Mouse (Mus musculus) colon, adult 2 months (tissue): ENCODE results near the gene Gm3755. TPM values are rescaled to one million over a fixed set of nuclear protein-coding genes. Genes with fewer than 3 reads are reported as not detected.

Experiments
- polyA plus RNA-seq: library from polyadenylated mRNA; depleted of rRNA; stranded (reverse); fragments of >200 nt; gene quantifications from 2 replicates; pipeline ENCODE4 v1.2.3, GENCODE M21; 2012; rRNA removed

Gene Gm3755
- not detected in 2 replicates for polyA plus RNA-seq

DNA sequence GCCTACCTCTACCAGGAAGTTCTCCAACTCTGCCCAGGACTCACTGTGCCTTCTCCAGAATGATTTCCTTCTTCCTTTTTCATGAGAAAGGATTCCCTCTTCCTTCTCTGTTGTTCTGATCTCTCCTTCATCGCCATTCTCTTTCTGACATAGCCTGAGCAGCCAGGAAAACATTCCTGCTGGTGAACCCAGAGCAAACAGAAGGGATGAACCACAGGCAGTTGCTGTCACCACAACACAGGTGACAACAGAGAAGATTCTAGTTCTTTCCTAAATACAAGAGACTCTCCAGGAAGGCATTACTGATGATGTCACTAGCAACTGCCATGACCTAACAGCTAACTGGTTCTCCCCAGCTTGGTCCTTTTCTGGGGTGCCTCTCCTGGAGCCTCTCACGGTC is at the start of gene Gm3755:
Gene Gm3755, minus strand, starts transcription at position 101 of the 400 bp plus-strand sequence.

DNA sequence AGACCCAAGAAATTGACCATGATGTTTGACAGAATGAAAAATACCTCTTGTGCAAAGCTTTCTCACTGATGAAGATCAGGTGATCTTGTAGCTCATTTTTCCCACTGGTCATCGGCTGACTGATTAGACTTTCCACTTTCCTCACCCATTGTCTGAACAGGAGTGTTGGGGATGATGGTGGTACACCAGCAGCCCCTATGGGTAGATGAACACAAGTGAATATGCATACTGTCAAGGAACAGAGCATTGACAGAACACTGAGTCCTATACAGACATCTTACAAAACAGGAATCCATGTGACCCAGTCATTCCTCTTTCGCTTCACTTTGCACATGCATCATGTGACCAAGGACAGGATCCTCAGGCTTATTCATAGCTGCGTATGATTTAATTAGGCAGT is 32.9 kb upstream of the Gm3755 start, which contains the start of gene Gm3752:
Gene Gm3752, minus strand, starts transcription at position 101 of the 400 bp plus-strand sequence.

Other genes with a start within 250 kb of the Gm3755 start
- not detected in 2 replicates for gene Gm3727, start 186.2 kb downstream of the Gm3755 start, polyA plus RNA-seq
- 0.13 TPM in 1 of 2 replicates, not detected in the other for gene Gm3739, start 135.9 kb downstream of the Gm3755 start, polyA plus RNA-seq
- not detected in 2 replicates for gene Gm5797, start 118.5 kb downstream of the Gm3755 start, polyA plus RNA-seq
- not detected in 2 replicates for gene Gm8374, start 85.8 kb downstream of the Gm3755 start, polyA plus RNA-seq
- not detected in 2 replicates for gene Gm3752, start 32.8 kb upstream of the Gm3755 start, polyA plus RNA-seq
- not detected in 2 replicates for gene Gm3558, start 117.6 kb upstream of the Gm3755 start, polyA plus RNA-seq
- gene Gm10338, start 144.7 kb upstream of the Gm3755 start, polyA plus RNA-seq: not detected in 2 replicates
- not detected in 2 replicates for gene Gm10128, start 193.1 kb upstream of the Gm3755 start, polyA plus RNA-seq